Mouse (Mus musculus) small intestine, adult 2 months (tissue): ENCODE measurements around the gene Bcl11a. TPM values are rescaled to one million over a fixed set of nuclear protein-coding genes. Genes with fewer than 3 reads are reported as not detected.

Experiments
- H3K27ac ChIP-seq: fragments of 200-500 bp; 2 replicates; pipeline ENCODE4 v1.5.1; 2012; ENCODE audit warnings: low read depth, low read length, control low read depth, inconsistent platforms; ENCODE audit not compliant: insufficient read depth
- H3K27me3 ChIP-seq: fragments of 200-500 bp; 2 replicates; pipeline ENCODE4 v1.6.1; 2012; ENCODE audit warnings: mild to moderate bottlenecking, moderate library complexity, low read length, inconsistent platforms; ENCODE audit not compliant: control insufficient read depth, insufficient read depth
- H3K36me3 ChIP-seq: fragments of 200-500 bp; 2 replicates; pipeline ENCODE4 v1.6.1; 2012; ENCODE audit warnings: mild to moderate bottlenecking, low read length, control low read depth, inconsistent platforms; ENCODE audit not compliant: control insufficient read depth, insufficient read depth
- H3K4me1 ChIP-seq: fragments of 200-500 bp; 2 replicates; pipeline ENCODE4 v1.6.1; 2012; ENCODE audit warnings: low read length, inconsistent platforms, mixed read lengths; ENCODE audit not compliant: control insufficient read depth, insufficient read depth, insufficient read length
- H3K4me3 ChIP-seq: fragments of 200-500 bp; 2 replicates; pipeline ENCODE4 v1.5.1; 2012; ENCODE audit warnings: low read depth, mild to moderate bottlenecking, control low read depth, inconsistent platforms, low read length, moderate library complexity
- CTCF ChIP-seq: fragments of 200-500 bp; IDR thresholded peaks from 2 replicates; pipeline ENCODE4 v1.5.1; 2012; ENCODE audit warnings: low read depth, mild to moderate bottlenecking, control low read depth, inconsistent platforms, low read length, moderate library complexity, mixed read lengths; ENCODE audit not compliant: insufficient replicate concordance, insufficient read length; ENCODE audit errors: extremely low read depth
- POLR2A ChIP-seq: fragments of 200-500 bp; IDR thresholded peaks from 2 replicates; pipeline ENCODE4 v1.6.1; 2012; ENCODE audit warnings: low read depth, mild to moderate bottlenecking, control low read depth, inconsistent platforms, low read length, moderate library complexity
- WGBS: fragments of 180-500 bp; shearing (Covaris S2); methylation state at CpG from one replicate; pipeline ENCODE4 v1.1.7; 2018; 5-methylcytosine and 5-hydroxymethylcytosine counted together
- polyA plus RNA-seq: library from polyadenylated mRNA; depleted of rRNA; stranded (reverse); fragments of >200 nt; gene quantifications from 2 replicates; pipeline ENCODE4 v1.2.3, GENCODE M21; 2012

The Bcl11a gene
- polyA plus RNA-seq, 1 experiment, result 3.7 TPM

DNA sequence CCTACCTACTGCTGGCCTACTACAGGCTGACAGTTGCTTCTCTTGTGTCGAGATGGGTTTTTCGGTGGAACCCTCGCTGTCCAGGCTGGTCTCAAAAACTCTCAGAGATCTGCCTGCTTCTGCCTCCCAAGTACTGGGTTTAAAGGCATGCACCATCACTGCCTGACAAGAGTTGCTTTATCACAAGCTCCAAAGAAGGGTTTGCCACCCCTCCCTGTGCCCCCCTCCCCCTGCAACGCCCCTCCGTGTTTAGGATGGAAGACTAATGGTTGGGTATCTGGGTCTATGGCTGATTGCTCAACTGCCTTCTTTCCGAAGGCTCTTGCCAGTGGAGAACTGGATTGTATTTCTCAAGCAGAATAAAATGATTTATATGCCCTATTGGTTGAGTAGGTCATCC, 54.5 kb downstream of the Bcl11a start:
- H3K4me3 ChIP-seq, result no peak overlapping the region
- 87% methylated on average over 6 of the region's 6 CpGs for WGBS
- TF ChIP-seq POLR2A, result no peak
- TF ChIP-seq CTCF, result no peak
- no peaks in the 10 kb centered on the region for H3K36me3 ChIP-seq
- peaks cover 20% of the 10 kb centered on the region for H3K4me1 ChIP-seq
- no peak overlapping the region for H3K27ac ChIP-seq
- H3K27me3 ChIP-seq, result no peaks in the 10 kb centered on the region

DNA sequence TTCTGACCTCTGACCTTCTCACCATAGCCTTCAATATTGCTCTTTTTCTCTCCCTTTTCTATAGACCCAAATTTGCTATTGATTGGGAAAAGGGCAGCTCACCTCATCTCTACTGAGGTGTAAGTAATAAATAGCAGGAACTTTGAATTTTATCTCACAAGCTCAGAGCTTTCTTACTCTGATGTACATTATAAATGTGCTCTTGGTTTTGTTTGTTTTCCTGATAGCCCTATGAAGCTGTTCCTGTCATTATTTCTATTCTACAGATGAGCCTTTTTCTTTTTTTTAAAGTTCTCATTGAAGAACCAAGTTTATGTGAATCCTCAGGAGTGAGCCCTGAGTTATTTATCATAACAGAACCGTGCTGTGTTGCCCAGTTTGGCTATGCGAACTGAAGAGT, 55.0 kb downstream of the Bcl11a start:
- WGBS, result 81% methylated on average over 2 of the region's 2 CpGs
- TF ChIP-seq CTCF (no peak), POLR2A (no peak)
- H3K4me3 ChIP-seq, result no peak overlapping the region
- no peak overlapping the region for H3K27ac ChIP-seq
- H3K27me3 ChIP-seq, result no peaks in the 10 kb centered on the region
- no peaks in the 10 kb centered on the region for H3K36me3 ChIP-seq
- peaks cover 15% of the 10 kb centered on the region; the same call in 1 of the 2 replicates for H3K4me1 ChIP-seq

DNA sequence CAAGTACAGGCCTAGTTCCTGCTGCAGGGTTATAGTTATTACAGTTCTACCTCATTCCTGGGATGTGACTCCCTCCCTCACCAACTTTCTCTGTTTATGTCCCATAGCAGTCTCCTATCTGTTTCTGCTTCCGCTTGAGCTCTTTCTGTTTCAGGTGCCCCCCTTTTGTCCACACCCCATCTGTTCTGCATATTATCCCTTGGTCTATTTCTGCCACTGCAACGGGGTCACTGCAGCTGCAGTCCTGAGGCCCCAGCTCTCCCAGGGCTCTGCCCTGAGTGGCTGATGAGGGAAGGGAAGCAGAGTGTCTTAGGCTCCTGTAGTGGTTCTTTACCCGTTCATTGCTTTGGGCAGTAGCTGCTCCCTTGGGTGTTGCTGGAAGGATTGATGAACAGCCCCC, 55.6 kb downstream of the Bcl11a start:
- Histone ChIP-seq H3K27ac (no peak overlapping the region), H3K4me1 (peaks cover 13% of the 10 kb centered on the region; the same call in 1 of the 2 replicates)

DNA sequence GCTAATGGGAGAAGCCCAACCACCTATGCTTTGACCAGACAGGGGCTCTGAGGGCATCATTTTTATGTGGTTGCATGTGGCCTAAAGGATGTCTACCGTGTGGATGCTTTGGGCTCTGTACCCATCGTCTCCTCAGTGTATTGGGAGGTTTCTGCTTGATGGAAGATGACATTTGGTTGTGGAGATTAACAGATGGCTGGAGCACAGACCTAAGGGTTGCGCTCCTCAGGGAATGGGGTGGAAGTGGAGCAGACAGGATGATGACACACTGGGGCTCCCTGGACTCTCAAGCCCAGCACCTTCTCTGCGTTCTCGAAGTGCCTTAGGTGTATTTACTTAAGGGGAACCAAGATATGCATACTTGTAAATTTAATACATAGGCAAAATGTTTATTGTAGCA, 56.1 kb downstream of the Bcl11a start:
- TF ChIP-seq POLR2A (no peak), CTCF (no peak)
- H3K4me1 ChIP-seq, result peaks cover 13% of the 10 kb centered on the region; the same call in 1 of the 2 replicates
- H3K27ac ChIP-seq, result no peak overlapping the region
- no peak overlapping the region for H3K4me3 ChIP-seq
- 75% methylated on average over 5 of the region's 5 CpGs for WGBS
- H3K27me3 ChIP-seq, result no peaks in the 10 kb centered on the region
- H3K36me3 ChIP-seq, result no peaks in the 10 kb centered on the region

More for the DNA sequence above, 55.6 kb downstream of the Bcl11a start:
- 70% methylated on average over 3 of the region's 3 CpGs for whole genome bisulfite sequencing
- TF ChIP-seq POLR2A (no peak), CTCF (no peak)
- H3K27me3 ChIP-seq, result no peaks in the 10 kb centered on the region
- H3K4me3 ChIP-seq, result no peak overlapping the region
- no peaks in the 10 kb centered on the region for H3K36me3 ChIP-seq

DNA sequence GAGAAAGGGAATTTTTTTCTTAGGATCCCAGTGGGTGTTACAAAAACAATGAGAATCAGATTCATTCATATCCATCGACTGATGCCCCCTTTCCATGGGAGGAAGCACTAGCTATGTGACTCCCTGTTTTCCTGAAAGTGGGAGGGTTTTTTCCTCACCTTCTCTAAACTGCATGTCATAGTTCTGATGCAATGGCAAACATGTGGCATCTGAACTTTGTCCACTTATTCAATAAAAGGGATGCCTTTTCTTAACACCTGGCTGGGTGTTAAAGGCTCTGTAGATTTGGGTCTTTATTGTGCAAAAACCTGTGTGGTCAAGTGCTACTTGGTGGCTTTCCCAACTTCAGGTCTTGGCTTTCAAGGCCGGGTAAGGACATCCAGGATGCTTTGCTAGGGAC, 57.4 kb downstream of the Bcl11a start:
- no peak overlapping the region for H3K27ac ChIP-seq
- H3K4me1 ChIP-seq, result peaks cover under 1% of the 10 kb centered on the region; the same call in 1 of the 2 replicates
- H3K27me3 ChIP-seq, result no peaks in the 10 kb centered on the region
- TF ChIP-seq POLR2A, result no peak
- TF ChIP-seq CTCF, result no peak
- no peak overlapping the region for H3K4me3 ChIP-seq
- no peaks in the 10 kb centered on the region for H3K36me3 ChIP-seq
- WGBS, result 55% methylated on average over 2 of the region's 2 CpGs

DNA sequence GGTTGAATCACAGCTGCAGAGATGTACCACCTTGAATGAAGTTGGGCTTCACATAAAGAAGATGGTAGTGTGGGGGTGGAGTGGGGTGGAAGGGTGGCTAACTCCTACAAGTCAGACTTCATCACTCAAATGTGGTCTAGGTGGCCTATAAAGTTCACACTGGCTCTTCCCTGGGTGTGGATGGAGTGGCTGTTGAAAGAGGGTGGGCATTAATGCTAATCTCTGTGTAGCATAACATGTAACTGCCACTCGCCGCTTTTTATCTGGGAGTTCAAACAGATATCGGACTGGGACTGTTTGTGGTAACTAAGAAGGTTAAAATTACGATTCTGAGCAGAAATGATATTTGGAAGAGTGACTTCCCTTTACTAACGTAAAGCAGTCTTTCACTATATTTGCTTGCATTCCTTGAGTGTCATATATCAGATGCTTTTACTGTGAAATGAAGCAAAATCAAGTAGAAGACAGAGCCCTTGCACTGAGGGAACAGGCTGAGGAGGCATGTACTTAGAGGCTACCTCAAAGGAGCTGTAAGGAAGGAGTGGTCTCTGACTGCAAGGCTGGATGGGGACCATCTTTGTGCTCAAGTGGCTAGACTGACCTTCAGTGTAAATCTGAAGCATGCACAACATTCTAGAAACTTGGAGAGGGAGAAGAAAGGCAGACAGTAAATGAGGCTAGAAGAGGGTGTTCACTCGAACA, 58.4 kb downstream of the Bcl11a start:
- Histone ChIP-seq H3K27ac (no peak overlapping the region), H3K36me3 (no peaks in the 10 kb centered on the region), H3K4me3 (no peak overlapping the region), H3K4me1 (no peaks in the 10 kb centered on the region; the same call in 1 of the 2 replicates), H3K27me3 (no peaks in the 10 kb centered on the region)
- 75% methylated on average over 6 of the region's 6 CpGs for WGBS
- TF ChIP-seq CTCF (no peak), POLR2A (no peak)

DNA sequence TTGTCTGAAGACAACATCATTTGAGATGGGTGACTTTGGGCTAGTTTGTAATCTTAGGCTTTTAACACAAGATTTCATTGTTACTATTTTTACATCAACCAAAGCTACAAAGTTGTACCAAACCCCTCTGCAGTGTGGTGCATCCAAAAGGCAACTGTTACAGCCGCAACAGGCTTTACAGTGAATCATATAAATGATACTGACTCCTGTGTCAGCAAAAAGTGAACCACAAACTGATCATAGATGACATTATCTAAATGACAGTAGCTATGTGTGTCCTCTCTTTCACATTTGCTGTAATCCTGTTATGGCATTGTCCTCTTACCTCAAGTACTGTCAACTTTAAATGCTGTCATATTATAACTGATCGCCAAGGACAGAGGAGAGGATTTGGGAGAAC, 60.0 kb downstream of the Bcl11a start:
- Histone ChIP-seq H3K27ac (no peak overlapping the region), H3K27me3 (no peaks in the 10 kb centered on the region), H3K4me1 (no peaks in the 10 kb centered on the region; the same call in 1 of the 2 replicates), H3K36me3 (no peaks in the 10 kb centered on the region), H3K4me3 (no peak overlapping the region)
- WGBS, result 94% methylated on average over 2 of the region's 2 CpGs
- TF ChIP-seq CTCF, result no peak
- no peak for TF ChIP-seq POLR2A
